Mouse (Mus musculus): Measurements from ENCODE around the gene Ugcg.

Ugcg gene

GRCm38 (mm10) chr4:59227047-59227446 lies 38.0 kb downstream of the Ugcg start:
- DNase-seq (ENCODE audit: low spot score) = no peak

GRCm38 (mm10) chr4:59228951-59229350 lies 39.9 kb downstream of the Ugcg start:
- no peak for DNase-seq (ENCODE audit: low spot score)

GRCm38 (mm10) chr4:59231266-59232055 lies 42.4 kb downstream of the Ugcg start:
- DNase-seq (ENCODE audit: low spot score) = no peak

GRCm38 (mm10) chr4:59234014-59234413 lies 45.0 kb downstream of the Ugcg start:
- no peak for DNase-seq (ENCODE audit: low spot score)

- no peak for DNase-seq (ENCODE audit: low spot score)
Observed at GRCm38 (mm10) chr4:59234451-59235216, 45.6 kb downstream of the Ugcg start.

DNA sequence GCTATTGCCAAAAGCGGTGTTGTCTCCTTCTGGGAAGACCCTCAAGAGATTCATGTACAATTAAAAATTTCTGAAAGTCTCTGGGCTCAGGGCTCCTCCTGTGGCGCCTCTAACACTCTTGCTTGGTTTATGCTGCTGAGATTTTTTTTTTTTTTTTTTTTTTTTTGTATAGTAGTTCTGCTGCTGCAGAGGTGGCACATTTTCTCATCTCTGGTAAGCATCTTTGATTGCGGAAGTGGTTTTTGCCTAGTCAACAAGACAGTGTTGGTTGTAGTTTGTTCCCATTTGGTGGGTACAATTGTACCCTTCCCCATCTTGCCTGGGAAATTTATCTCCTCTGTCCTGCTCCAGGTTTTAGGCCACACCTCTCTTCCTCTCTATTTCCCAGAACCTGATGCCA lies 47.3 kb downstream of the Ugcg start:
- no peak for DNase-seq (ENCODE audit: low spot score)

- peak; percentile 30 for DNase-seq (ENCODE audit: low spot score)
Observed at GRCm38 (mm10) chr4:59238641-59239311, 49.7 kb downstream of the Ugcg start.

DNA sequence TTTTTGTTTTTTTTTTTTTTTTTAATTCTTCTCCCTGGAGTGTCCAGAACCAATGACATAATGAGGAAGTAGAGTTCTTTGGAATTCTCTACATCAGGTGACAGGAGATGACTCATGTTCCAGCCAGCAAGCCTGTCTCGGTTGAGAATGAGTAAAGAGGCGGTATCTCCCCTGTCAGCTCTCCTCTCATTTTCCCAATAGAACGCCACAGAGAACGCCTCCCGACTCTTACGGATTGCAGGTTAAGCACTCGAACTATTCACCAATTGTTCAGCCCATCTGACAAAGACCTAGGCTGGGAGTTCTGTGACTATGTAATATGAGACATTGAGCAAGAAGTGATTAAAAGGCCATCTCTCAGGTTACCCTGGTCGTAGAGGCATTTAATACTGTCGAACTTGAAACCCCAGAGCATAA lies 50.3 kb downstream of the Ugcg start:
- DNase-seq (ENCODE audit: low spot score) = no peak

- no peak for DNase-seq (ENCODE audit: low spot score)
Observed at GRCm38 (mm10) chr4:59240160-59240559, 51.1 kb downstream of the Ugcg start.

DNA sequence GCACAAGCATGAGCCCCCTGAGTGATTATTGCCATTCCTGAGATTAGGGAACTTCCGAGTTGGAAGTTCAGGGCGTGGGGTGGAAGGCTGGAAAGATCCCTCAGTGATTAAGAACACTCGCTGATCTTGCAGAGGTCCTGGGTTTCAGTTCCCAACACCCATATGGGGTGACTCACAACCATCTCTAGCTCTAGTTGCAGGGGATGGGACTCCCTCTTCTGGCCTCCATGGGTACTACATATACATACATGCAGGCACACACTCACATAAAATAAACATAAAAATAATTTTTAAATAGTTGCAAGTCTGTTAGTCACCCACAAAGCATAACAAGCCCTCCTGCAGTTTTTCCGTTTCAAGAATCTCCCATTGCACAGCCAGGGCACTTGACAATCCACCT lies 52.0 kb downstream of the Ugcg start:
- no peak for DNase-seq (ENCODE audit: low spot score)

- DNase-seq (ENCODE audit: low spot score) = no peak
Observed at GRCm38 (mm10) chr4:59242221-59242620, 53.2 kb downstream of the Ugcg start.

DNA sequence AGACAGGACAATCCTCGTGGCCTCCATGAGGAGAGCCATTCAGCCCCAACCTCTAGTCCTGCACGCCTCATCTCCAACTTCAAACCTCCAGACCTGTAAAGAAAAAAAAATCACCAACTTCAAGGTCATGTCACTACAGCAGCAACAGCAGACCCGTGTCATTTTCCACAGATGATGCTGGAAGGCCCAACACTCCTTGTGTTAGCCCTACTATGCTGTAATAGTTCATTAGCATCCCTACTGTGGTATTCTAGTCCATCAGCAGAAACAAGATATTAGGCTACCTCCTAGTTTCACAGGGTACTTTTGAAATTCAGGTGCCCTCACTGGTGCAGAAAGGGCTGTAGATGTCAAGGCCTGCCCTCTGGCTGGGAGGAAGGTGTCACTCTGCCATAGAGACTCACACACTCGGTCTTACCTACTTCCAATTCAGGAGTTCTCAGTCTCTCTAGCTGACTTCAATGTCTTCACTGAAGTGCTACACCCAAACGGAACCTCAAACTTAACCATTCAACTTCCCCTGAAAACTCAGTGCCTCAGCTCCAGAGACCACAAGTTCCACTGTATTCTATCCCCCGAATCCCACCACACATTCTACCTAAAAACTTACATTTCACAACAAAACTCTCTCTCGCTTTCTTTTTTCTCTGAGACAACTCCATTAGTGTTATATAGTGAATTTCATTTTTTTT lies 54.9 kb downstream of the Ugcg start:
- no peak for DNase-seq (ENCODE audit: low spot score)

- no peak for DNase-seq (ENCODE audit: low spot score)
Observed at GRCm38 (mm10) chr4:59244791-59245555, 55.9 kb downstream of the Ugcg start.

GRCm38 (mm10) chr4:59245776-59246175 lies 56.7 kb downstream of the Ugcg start:
- no peak for DNase-seq (ENCODE audit: low spot score)

GRCm38 (mm10) chr4:59247545-59247944 lies 58.5 kb downstream of the Ugcg start:
- no peak for DNase-seq (ENCODE audit: low spot score)

DNA sequence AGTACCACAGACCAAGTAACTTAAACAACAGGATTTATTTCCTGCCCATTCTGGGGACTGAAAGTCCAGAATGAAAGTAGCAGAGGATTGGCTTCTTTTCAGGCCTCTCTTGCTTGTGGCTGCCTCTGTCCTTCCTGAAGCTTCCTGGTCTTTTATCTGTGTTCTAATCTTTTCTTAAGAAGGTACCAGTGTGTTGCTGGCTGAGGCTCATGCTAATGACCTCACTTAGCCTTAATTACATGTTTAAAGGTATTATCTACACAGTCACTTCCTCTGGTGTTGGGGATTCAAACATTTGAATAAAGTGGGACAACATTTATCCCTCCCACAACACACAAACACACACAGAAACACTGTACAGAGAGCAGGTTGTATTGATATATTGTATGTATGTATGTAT lies 59.0 kb downstream of the Ugcg start:
- DNase-seq (ENCODE audit: low spot score) = no peak

DNA sequence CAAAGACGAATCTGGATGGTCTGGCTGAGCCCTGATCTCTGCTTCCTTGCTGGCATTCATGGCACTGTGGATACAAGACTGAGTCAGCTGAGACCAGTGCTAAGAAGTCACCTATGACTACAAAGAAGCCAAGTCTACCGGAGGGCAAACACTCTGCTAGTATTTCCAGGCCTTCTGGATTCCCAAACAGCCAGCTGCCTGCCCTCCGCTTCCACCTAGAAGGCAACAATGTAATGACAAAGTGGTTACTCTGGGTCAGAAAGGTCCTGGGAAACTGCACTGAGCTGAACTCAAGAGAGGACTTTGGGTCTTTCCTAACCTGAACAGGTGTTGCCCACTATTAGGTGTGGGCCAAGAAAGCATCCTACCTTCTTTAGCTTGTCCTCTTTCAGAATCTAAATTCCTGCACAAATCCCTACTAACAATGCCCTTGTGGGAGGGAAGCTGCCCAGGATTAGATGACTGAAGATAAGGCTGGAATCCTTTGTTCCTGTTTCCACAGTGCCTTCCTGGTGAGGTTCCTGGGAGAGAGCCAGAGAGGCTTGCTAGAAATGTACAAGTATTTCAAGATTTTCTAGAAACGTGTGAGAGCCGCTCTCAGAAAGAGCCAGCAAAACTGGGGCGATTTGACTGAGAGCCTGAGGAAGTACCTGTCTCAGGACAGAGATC lies 63.5 kb downstream of the Ugcg start:
- DNase-seq (ENCODE audit: low spot score) = no peak

DNA sequence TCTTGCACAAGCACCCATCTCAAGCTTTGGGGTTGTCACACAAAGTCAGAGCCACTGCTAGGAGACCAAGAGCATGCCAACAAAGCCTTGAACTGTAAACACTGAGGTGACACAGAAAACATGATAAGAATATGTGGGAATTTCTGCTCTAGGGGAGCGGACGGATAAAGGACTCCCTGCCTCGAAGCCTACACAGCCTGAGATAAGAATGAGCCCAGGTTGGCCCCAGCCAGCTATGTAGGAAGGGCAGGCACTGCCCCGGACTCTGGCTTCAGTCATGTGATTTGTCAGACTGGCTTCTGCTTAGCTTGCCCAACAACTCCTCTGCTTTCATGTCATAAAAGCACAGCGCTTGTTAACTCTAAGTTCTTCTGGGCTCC lies 64.0 kb downstream of the Ugcg start:
- no peak for DNase-seq (ENCODE audit: low spot score)

- DNase-seq (ENCODE audit: low spot score) = no peak
Observed at GRCm38 (mm10) chr4:59254397-59254796, 65.3 kb downstream of the Ugcg start.

DNA sequence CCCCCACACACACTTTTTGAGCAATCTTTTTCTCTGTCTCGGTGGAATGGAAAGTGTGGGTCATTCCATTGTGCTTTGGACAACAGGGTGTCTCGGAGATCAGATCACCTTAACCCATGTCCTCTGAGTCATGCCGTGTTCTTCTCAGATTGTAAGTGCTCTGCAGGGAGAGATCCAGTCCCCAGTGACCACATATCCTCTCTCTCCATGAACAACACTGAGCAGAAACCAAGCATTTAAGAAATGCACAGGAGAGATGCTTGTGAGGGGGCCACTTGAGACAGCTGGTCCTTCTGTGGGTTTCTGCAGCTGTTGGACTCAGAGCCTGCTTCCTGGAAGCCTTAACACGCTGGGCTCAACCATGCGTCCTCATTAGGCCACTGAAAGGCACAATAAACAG lies 66.9 kb downstream of the Ugcg start:
- DNase-seq (ENCODE audit: low spot score) = no peak

DNA sequence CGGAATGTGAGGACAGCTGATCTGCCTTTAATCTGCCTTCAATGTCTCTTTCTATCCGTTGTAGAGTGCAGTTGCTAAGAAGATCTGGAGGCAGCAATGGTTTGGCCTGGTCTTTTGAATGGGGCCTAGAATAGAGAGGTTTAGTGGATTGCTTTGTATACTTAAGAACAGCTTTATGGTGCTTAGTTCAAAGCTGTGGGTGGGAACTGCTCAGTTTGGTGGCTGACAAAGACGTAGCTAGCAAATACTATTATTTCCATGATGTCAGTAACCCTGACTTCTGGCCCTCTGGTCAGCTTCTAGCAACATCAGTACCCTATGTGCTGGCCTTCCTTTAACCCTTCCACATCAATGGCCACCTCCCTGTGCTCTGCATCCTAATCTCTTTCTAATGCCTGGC lies 68.8 kb downstream of the Ugcg start:
- DNase-seq (ENCODE audit: low spot score) = no peak
